Mouse (Mus musculus) embryo, embryonic 9.5 days (tissue): ENCODE data around the gene Mapk7.
A peak's percentile ranks its signal among the peaks of the same experiment; 100 is the strongest.

Experiments
- DNase-seq: peaks from one replicate; pipeline ENCODE4 v3.0.0-alpha.2; 2017; ENCODE audit errors: extremely low spot score

The Mapk7 gene

DNA sequence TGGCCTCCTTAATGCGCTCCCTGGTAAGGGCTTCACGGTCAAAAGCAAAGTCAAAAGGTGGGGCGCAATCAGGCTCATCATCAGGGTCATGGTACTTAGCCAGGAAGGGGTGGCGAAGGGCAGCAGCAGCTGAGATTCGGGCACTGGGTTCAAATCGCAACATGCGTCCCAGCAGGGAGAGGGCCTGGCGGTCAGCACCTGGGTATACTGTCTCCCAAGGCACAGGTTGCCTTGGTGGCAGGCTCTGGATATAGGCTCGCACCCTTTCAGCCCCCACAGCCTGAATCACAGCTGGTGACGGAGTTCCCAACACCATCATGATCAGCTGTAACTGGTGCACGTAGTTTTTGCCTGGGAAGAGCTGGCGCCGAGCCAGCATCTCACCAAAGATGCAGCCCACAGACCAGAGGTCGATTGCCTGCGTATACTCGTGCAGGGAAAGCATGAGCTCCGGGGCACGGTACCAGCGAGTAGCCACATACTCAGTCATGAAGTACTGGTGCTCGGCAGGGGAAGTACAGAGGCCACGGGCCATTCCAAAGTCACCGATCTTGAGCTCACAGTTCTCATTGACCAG, 3.2 kb downstream of the Mapk7 start:
- DNase-seq = no peak

DNA sequence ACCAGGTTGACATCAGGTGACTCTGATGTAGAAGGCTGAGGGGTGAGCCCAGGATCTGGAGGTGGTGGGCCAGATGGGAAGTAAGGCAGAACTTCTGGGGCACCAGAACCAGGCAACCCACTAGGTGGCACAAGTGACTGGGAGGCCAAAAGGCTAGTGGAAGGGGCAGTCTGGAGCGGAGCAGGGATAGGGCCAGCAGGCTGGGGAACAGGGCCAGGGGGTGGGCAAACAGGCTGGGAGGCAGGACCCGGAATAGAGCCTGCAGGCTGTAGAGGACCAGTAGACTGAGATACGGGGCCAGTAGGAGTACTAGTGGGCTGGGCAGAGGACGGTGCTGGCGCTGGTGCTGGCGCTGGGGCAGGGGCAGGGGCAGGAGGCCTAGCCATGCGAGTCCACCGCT, 4.3 kb downstream of the Mapk7 start:
- no peak for DNase-seq

DNA sequence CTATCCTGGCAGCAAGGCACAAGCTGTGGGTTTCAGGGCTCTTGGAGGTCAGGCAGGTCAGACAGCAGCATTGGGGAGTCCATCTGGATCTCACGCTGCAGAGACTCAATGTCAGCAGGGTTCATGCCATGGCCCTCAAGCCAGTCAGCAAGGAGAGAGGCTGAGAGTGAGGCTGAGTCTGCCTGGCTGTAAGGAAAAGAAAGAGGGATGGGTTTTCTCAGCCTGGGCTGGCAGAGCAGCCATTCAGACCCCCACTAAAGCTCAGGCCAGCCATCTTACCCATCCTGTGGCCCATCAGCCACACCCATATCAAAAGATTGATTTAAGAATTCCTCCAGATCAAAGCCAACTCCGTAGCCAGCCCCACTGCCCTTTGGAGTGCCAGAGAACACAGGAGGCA, 5.1 kb downstream of the Mapk7 start:
- DNase-seq = no peak

DNA sequence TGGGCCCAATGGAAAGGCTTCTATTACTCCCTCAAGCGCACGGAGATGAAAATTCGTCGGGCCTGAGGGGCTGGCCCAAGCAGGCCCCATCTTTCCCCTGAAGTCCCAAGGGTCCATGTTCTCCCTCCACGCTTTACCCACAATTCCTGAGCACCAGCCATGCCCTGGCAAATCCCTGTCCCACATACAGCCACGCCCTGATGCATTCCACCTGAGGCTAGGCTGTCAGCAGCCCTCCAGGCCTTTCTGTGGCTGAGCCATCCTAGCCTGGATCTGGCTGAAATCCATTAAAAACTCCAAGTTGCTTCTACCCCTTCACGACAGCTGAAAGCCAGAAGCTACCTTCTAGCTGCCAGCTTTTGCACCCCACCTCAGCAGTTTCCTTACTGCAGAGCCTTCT, 6.3 kb downstream of the Mapk7 start:
- no peak for DNase-seq

DNA sequence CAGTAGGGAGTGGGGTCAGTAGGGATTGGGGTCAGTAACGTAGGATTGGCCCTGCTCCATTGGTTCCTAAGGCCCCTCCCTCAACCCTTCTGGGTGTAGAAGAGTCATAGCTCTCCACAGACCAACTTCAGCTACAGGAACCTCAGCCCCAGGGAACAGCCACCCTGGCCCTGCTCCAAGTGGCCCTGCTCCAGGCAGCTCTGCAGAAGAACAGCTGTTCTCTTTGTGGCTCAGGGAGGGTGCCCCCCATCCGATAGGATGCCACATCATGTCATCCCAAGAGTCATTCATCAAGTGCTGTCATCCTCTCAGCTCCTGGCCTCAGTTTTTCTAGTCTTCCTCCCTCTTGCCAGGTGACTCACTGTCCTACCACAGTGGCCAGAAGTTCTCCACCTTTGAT, 6.8 kb downstream of the Mapk7 start:
- no peak for DNase-seq

DNA sequence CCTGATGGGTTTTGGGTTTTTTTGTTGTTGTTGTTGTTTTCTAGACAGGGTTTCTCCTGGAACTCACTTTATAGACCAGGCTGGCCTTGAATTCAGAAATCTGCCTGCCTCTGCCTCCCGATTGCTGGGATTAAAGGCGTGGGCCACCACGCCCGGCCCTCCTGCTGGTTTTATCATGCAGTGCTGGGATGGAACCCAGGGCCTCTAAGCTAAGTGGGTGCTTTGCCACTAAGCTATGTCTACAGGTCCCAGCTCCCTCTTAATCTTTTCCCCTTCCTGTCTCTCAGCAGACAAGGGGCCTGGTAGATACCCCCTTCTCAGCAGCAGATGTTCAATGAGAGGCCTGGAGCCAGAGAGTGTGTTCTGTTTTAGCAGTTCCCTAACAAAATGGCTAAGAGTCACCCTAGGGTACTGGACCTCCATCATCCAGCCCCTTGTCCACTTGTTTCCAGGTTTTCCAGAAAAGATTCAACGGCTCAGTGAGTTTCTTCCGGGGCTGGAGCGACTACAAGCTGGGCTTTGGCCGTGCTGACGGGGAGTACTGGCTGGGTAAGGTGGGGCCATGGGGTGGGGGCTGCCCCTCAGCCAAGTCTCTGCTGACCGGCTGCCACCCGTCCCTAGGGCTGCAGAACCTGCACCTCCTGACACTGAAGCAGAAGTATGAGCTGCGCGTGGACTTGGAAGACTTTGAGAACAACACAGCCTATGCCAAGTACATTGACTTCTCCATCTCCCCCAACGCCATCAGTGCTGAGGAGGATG, 7.6 kb downstream of the Mapk7 start:
- DNase-seq = no peak

DNA sequence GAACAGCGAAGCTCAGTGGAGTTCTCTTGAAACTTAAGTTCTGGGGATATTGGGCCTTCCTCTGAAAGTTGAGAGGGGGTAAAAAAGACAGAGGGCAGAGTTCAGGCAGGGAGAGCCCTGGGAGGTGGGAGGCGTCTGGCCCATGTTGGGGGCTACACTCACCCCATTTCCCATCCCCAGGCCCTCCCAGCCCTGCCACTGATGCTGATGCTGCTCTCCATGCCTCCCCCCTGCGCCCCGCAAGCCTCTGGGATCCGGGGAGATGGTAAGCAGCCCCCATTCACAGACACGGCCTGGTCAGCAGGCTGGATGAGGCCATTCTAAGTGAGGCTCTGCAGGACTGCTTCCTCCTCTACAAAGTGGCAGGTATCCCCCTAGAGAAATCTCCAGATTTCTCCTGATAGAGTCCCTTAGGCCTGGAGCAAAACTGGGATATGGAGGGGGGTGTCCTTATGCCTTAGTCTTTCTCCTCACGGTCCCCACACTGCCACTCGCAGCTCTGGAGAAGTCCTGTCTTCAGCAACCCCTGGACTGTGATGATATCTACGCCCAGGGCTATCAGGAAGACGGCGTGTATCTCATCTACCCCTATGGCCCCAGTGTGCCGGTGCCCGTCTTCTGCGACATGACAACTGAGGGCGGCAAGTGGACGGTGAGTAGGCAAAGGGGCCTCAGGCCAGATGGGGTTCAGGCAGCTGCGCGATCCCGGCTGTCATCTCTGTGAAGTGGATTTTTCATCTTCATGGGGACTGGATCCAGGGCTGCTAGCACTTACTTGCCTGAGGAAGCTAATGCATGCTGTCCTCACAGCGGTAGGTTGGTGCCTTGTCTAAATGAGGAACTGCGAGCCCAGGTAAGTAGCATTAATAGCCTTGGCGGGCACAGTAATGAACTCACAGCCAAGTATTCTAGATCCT, 8.4 kb downstream of the Mapk7 start:
- DNase-seq = no peak

DNA sequence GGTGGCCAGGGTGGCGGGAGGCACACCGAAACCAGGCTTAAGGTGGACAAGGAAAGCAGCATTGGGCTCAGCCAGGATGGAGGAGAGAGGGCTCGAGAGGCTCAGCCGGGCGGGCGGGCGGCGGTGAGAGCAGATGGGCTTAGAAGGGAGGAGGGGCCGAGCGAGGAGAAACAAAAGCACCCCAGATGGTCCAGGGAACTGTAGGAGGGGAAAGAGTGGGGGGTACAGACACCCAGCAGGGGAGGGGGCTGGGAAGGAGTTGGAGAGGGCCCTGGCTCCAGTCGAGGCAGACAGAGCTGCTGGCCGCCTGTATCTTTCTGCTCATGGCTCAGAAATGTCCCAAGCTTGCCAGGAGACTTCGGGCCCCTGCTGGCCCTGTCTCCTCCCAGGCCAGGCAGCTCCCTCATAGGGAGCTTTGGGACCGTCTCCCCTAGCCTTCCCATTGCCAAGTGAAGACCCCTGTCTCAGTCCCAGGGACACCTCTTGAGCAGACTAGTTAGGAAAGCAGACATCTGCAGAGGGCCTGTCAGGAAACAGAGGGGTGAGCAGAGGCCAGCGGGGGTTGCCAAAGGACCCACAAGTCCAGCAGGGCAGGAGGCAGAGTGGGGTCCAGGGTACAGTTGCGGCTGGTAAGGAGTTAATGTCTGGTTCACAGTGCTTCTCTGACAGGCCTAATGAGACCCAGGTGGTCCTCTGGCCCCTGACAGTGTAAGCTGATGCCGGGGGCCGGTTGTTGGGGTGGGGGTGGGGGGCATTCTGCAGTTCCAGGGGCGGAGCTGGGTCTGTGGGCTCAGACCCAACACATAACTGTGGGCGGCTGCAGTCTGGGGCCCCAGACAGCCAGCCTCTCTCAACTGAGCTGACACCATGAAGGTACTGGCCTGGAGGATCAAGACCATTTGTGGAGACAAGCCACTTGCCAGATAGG, 9.3 kb downstream of the Mapk7 start, which contains the start of gene Mfap4:
Mfap4 (plus strand) TSS at position 819 of the 928 bp plus-strand sequence.
- DNase-seq = peak; percentile 84

DNA sequence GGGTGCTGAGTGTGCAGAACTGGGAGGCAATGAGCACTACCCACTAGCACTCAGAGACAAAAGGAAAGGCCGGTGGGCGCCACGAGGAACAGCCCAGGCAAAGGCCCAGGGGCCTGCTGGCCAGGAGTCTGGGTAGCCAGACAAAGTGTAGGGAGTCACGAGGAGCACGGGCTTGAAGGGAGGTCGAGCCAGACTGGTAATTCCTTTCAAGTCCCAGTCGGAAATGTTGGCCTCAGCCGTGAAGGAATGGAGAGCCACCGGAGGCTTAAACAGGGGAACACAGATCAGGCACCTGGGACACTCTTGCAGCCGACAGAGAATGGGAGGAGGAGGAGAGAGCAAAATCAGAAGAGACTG, 10.0 kb downstream of the Mapk7 start:
- DNase-seq = no peak

DNA sequence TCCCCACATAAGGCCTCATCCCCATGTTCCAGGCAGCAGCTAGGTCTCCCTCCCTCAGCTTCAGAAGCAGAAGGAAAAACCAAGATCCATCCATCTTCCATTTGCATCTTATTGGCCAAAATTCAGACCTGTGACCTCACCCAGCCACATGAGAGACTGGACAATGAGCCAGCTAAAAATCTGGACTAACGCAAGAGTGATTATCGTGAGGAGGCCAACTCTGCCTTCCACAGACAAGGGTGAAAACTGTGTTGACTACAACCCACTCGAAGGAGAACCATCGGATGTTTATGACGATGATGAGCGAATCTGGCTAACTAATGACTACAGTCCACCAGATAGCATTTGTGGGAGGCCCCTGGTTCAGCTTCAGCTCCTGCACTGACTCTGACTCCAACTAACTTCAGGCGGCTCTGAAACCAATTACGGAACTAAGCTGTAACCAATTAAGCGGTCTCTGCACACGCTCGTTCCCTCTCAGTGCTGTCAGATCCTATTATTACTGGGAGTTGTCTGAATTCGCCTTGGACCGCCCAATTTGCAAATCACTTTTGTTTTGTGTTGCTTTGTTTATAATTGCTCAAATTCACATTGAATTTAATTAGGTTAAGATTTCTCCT, 10.9 kb downstream of the Mapk7 start:
- DNase-seq = no peak

DNA sequence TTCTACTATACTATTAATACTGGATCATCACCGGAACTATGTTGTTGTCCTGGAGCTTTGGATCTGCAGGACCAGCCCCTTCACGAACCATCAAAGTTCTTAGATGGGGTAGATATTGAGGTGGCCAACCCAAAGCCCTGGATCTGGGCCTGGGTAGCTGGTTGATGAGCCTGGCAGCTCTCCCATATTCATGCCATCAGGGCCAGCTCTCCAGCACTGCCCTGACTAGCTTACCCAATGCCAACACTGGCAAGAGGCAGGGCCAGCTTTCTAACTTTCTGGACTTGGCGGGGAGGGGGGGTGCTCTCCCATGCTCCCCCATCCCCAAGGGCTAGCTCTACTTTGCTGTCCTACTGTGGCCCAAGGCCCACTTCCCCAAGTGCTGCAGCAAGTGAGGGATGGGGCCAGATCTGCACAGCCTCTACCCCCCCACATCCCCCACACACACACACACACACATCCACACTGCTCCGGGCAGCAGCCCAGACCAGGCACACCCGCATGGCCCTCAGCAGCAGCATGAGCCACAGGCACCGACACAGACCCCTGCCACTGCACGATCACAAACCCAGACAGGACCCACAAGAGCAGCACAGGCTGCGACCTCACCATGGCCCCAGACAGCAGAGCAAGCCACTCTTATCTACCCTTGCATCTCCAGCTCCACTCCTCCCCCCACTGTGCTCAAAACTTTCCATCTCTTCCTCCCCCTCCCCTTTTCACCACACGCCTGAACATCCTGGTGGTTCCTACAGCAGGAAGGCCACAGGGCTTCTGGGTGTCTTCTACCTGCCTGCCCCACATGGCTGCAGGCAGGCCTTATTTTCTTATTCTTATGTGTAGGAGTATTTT, 12.7 kb downstream of the Mapk7 start:
- DNase-seq = no peak

DNA sequence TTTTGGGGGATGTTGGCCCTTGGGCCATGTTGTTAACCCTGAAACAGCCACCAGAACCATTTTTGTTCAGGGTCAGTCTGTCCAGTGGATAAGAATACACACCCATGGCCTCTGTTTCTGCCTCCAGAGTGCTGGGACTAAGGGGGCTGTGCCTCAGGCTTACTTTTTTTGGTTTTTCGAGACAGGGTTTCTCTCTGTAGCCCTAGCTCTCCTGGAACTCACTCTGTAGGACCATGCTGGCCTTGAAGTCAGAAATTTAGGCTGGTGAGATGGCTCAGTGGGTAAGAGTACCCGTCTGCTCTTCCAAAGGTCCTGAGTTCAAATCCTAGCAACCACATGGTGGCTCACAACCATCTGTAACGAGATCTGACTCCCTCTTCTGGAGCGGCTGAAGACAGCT, 15.4 kb downstream of the Mapk7 start:
- no peak for DNase-seq

DNA sequence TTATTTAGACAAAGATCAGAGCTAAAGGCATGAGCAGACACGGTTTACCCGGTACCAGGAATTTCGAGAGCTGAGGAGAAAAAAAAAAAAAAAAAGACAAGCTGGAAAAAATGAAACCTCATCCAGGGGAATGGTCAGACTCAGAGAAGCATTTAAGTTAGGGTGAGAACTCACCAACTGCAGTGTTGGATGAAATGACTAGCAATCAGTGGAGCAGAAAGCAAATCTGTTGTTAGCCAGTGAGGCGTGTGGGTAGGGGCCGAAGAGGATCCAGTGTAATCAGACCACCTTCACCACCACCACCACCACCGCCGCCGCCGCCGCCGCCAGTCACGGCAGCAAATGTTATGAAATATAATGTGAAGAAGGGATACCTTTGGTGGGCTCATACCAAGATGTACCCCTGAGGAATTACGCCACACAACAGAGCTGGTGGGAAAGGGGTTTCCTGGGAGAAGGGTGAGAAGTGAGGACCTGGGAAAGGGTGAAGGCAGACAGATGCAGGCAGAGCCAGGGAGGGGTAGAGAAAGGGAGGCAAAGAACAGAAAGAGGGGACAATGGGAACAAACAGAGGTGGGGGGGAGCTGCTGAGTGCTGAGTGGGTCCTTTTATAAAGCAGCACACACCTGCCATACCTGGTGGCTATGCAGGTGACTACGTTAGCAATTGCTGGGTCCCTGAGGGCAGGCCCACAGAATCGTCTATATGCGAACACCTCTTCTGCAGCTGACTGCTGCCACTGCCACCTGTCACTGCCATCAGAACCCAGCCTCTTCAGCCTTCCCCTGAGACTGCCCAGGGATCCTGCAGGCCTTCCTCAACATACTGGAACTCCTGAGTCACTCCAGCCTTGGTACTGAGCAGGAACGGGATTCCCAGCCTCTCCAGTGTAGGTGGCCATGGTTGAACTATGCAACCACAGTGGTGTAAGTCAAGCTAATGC, 16.4 kb downstream of the Mapk7 start:
- DNase-seq = no peak

DNA sequence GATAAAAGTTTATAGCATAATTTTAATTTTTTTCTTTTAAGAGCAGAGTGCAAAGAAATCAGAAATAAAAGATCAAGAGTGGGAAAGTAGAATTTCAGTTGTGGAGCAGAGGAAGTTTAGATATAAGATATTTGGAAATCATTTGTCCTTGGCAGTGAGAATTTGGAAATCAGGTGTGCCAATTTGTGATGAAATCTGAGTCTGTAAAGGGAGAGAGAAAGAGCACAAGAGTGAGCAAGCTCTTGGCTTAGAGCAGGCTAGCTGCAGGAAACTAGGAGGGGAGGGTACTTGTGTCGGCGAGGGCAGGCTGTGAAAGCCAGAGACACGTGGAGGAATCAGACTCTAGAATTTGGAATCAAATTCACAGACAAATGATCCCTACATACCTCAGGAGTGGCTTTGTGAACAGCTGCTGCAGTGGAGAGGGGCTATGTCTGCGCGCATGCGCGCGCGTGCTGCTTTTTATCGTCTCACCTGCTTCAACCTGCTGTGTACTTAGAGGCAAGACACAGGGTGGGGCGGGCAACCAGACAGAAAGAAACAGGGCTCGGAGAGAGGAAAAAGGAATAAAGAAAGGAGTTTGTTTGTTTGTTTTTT, 17.3 kb downstream of the Mapk7 start:
- no peak for DNase-seq

DNA sequence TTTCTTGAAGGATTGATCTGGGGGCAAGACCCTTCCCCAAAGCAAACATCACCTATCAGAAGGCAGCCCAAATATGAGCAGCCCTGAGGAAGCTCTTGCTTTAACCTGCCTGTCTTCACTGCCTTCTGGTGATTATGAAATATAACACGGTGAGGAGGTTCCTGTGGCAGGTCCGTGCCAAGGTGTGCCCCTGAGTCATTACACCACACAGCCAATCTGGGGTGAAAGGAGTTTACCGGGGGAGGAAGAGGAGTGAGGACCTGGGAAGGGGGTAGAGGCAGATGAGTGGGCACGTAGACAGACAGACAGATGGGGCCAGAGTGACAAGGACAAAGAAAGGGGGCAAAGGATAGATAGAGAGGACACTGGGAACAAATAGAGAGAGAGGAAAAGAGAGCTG, 20.6 kb downstream of the Mapk7 start:
- DNase-seq = no peak

DNA sequence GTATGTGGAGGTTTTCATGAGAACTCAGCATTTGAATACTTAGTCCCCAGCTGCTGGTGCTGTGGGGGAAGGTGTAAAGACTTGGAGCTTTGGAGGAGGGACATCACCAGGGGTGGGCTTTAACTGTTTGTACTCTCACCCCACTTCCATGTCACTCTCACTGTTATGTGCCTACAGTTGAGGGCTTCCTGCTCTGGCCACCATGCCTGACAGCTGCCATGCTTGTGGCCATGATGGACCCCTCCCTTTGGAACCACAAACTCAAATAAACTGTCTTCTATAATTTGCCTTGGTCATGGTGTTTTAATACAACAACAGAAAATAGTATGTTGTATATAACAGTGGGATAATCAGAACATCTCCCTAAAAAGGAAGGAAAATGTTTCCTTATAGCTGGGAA, 23.3 kb downstream of the Mapk7 start:
- DNase-seq = no peak

DNA sequence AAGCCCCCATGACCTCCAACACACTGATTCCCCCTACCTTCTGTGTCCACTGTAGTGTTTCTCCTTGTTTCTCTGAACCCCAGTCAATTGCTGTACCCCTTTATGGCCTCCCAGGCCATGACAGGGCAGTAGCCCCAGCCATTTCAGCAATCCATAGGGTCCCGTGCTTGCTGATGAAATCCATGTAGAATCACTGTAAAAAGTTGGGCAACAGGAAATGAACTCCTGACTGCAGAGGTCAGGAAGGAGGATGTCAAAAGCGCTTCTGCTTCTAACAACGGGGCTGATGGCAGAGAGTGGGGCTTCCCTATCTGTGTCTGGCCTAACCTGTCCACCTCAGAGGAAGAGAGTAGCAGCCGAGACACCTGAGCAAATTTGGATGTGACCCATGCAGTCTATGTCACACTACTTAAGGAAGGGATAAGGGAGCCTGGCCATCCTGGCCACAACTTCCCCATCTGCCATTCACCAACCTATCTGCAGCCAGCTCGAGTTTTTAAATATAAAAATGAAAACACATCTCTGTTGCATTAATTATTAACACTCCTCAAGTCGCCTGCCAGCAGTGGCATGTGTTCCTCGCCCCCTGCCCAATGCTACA, 24.8 kb downstream of the Mapk7 start:
- no peak for DNase-seq

DNA sequence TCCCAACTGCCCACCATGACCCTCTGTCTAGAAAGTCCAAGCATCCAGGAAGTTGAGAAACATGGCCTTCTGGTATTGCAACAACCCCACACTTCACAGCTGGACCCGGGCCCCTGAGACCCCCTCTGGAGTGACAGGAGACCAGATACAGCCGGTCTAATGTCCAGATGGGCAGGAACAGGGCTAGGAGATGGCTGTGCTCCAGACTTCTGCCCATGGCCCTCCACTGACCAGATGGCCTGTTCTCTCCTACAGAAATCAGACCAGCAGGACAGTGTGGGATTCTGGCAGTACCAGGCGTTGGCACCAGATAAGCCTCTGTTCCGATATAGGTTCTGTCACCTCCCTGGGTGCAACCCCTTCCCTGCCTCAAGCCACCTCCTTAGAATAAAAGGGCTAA, 25.7 kb downstream of the Mapk7 start:
- no peak for DNase-seq
